Mouse (Mus musculus) lung, embryonic 14.5 days (tissue): ENCODE data around the gene Tmem190. TPM values are rescaled to one million over a fixed set of nuclear protein-coding genes. Genes with fewer than 3 reads are reported as not detected.
A peak's percentile ranks its signal among the peaks of the same experiment; 100 is the strongest.

Experiments
- ATAC-seq: fragments of 200-750 bp; cut with Nextera tagmentation; 2 replicates; pipeline ENCODE4 v1.8.0; 2017; ENCODE audit warnings: mild to moderate bottlenecking, moderate TSS enrichment, moderate library complexity; ENCODE audit not compliant: insufficient read depth
- DNase-seq: peaks from one replicate; pipeline ENCODE4 v3.0.0-alpha.2; 2015
- H3K27ac ChIP-seq: fragments of 300-500 bp; sonication (generic); 2 replicates; pipeline ENCODE4 v1.5.1; 2014; ENCODE audit warnings: low read depth, mild to moderate bottlenecking, moderate library complexity
- H3K27me3 ChIP-seq: fragments of 300-500 bp; sonication (generic); 2 replicates; pipeline ENCODE4 v1.6.1; 2014; ENCODE audit warnings: low read length, control low read depth; ENCODE audit not compliant: insufficient read depth
- H3K36me3 ChIP-seq: fragments of 300-500 bp; sonication (generic); 2 replicates; pipeline ENCODE4 v1.6.1; 2014; ENCODE audit warnings: control low read depth; ENCODE audit not compliant: insufficient read depth
- H3K4me1 ChIP-seq: fragments of 300-500 bp; sonication (generic); 2 replicates; pipeline ENCODE4 v1.6.1; 2014; ENCODE audit warnings: antibody characterized with exemption, control low read depth; ENCODE audit not compliant: insufficient read depth
- H3K4me2 ChIP-seq: fragments of 300-500 bp; sonication (generic); 2 replicates; pipeline ENCODE4 v1.6.1; 2014; ENCODE audit warnings: mild to moderate bottlenecking
- H3K4me3 ChIP-seq: fragments of 300-500 bp; sonication (generic); 2 replicates; pipeline ENCODE4 v1.5.1; 2014; ENCODE audit warnings: low read depth, low read length
- H3K9ac ChIP-seq: fragments of 300-500 bp; sonication (generic); 2 replicates; pipeline ENCODE4 v1.6.1; 2014
- H3K9me3 ChIP-seq: fragments of 300-500 bp; sonication (generic); 2 replicates; pipeline ENCODE4 v1.6.1; 2016; ENCODE audit warnings: low read depth, low read length, control low read depth
- CTCF ChIP-seq: IDR thresholded peaks from 2 replicates; pipeline ENCODE4 v1.5.1; 2016; ENCODE audit warnings: antibody characterized with exemption, low read depth
- WGBS: fragments of 180-500 bp; shearing (Covaris S2); extraction: QIAGEN DNeasy Blood & Tissue Kit; methylation state at CpG from one replicate; pipeline ENCODE4 v1.1.7; 2014; 5-methylcytosine and 5-hydroxymethylcytosine counted together
- polyA plus RNA-seq: library from polyadenylated mRNA; unstranded; fragments of >200 nt; fragmentation: Nextera tagmentation; extraction: Ambion mirVana; gene quantifications from 2 replicates; pipeline ENCODE4 v1.2.1, GENCODE M21; 2014

Tmem190 gene
- polyA plus RNA-seq, 1 experiment from 2014 or later, result not detected

DNA sequence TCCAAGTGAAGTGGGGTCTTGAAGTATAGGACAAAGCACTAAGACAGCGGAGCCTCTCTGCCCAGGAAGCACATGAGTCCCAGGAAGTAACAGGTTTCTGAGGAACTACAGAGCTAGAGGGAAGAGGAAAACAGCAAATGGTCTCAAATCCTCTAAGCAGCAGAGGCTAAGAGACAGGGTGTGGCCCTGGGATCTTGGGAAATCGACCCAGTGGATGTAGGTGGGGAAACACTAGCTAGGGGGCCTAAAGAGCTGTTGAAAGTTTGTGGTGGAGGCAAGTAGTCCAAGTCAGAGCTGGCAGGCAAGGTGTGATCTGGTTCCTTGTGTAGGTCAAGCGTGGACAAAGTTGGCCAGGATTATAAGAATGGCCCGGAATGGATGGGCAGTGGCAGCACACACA is 34.4 kb upstream of the Tmem190 start:
- Histone ChIP-seq H3K9me3 (no peaks in the 10 kb centered on the region), H3K27ac (no peak overlapping the region; the same call in 1 of the 2 replicates), H3K4me1 (peaks cover 3% of the 10 kb centered on the region; the same call in 1 of the 2 replicates), H3K4me2 (no peak overlapping the region), H3K27me3 (no peaks in the 10 kb centered on the region), H3K9ac (no peak overlapping the region), H3K36me3 (peaks cover 27% of the 10 kb centered on the region), H3K4me3 (no peak overlapping the region)
- WGBS, result 69% methylated on average over 4 of the region's 4 CpGs
- ATAC-seq (no peak), DNase-seq (no peak)
- TF ChIP-seq CTCF, result no peak

DNA sequence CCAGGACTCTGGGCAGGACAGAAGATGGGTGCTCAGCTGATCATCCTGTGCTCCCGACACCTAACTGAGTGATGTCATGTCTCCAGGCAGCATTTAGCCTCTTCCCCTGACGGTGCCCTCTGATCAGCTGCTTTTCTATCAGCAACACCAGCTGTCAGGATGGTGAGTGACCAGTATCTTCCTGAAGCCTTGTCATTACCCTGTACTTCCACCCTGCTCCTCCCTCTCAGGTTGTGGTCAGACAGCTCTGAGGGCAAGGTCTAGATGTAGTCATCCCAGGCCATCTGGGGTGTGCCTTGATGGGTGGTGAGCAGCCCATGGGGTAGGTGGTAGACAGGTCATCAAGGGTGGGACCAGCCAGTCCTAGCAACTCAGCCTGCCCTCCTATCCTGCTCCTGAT is 33.6 kb upstream of the Tmem190 start:
- H3K4me3 ChIP-seq, result no peak overlapping the region
- DNase-seq (no peak), ATAC-seq (no peak)
- peaks cover 22% of the 10 kb centered on the region for H3K36me3 ChIP-seq
- no peak overlapping the region for H3K9ac ChIP-seq
- peaks cover 3% of the 10 kb centered on the region; the same call in 1 of the 2 replicates for H3K4me1 ChIP-seq
- H3K9me3 ChIP-seq, result no peaks in the 10 kb centered on the region
- no peak overlapping the region for H3K27ac ChIP-seq
- TF ChIP-seq CTCF, result no peak
- H3K27me3 ChIP-seq, result no peaks in the 10 kb centered on the region
- 78% methylated on average over 2 of the region's 2 CpGs for WGBS
- no peak overlapping the region for H3K4me2 ChIP-seq

DNA sequence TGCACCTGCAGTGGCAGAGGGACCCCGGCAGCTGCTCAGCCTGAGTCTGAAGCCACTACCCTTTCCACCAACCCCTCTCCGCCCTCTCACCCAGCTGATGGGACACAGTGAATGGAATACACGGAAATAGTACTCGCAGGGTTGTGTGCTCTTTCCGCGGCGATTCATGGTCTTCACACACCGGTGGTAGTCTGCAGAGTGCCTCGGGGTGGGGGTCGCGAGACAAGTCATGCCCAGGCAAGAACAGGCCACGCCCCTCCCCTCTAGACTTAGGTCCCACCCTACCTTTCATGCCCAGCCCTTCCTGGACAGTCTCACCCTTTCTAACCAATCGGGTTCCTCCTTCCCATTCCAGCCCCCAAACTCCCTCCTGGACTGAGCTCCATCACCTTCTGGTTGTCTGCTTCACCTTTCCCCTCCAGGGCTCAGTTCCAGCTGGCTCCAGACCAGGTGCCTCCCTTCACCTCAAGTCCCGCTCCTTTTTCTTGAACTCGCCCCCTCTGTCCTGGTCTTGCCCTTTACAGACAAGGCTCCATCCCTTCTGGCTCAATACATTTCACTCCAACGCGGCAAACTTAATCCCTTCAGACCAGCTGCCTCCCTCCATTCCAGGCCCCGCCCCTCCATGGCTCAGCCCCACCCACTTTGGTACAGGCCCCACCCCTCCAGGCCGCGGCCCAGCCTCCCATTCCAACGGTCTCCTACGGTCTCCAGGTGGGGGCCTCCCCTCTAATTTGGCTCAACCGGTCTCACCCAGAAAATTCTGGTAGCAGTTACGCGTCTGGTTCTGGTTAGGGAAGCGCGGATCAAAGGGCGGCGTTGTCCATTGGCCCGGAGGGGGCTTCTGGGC is 30.5 kb upstream of the Tmem190 start:
- H3K27ac ChIP-seq, result 0 out of 2 replicates have a peak overlapping the region, but pooled peaks have one; percentile 22
- peak; percentile 41 for DNase-seq
- WGBS, result 2% methylated on average over 29 of the region's 30 CpGs

DNA sequence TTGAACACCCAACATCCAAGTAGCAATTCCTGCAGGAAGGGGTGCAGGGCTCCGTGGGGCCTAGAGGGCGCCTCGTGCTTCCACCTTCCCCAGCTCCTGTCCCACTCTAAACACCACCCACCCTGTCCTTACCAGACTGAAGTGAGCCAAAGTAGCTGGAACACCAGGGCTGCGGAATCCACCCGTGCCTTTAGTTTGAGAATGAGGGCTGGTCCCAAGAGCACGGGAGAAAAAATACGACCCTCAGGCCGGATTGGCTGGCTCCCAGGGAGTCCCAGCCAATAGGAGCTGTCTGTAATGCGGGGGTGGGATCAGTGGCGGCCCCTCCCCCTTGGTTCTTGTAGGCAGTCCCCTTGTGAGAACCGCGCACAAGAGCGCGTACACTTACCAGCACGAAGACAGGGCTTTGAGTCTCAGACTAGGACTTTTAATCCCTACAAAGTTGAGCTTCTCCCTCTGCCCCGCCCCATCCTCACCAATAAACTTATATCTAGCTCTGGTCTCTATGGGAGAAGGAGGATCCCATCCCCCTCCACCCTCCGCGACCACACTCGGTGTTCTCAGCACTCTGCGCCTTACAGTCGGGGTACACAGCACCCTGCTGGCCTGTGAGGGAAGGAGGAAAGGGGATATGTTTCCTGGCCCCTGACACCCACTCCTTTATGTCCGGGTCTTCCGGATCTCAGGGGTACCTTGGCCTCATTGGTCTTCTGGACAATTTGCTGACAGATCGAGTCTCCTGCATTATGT is 29.7 kb upstream of the Tmem190 start, which contains the start of gene Cox6b2:
TSS of gene Cox6b2 (minus strand) at position 274 of the 750 bp plus-strand sequence.
- Histone ChIP-seq H3K4me2 (peak within 1 kb of the TSS; percentile 60), H3K36me3 (no peaks in the 10 kb centered on the region), H3K27ac (peak within 1 kb of the TSS; percentile 22; the same call in 1 of the 2 replicates), H3K9ac (peak within 1 kb of the TSS; percentile 13; the same call in 1 of the 2 replicates), H3K27me3 (no peaks in the 10 kb centered on the region), H3K4me3 (peak within 1 kb of the TSS; percentile 41), H3K4me1 (peaks cover 3% of the 10 kb centered on the region; the same call in 1 of the 2 replicates), H3K9me3 (no peaks in the 10 kb centered on the region)
- TF ChIP-seq CTCF, result peak; percentile 27; the same call in 1 of the 2 replicates
- ATAC-seq (peak; percentile 94), DNase-seq (peak; percentile 96)
- 2% methylated on average over 24 of the region's 24 CpGs for WGBS

More for the DNA sequence above, 30.5 kb upstream of the Tmem190 start:
- H3K36me3 ChIP-seq, result peaks cover under 1% of the 10 kb centered on the region; the same call in 1 of the 2 replicates
- no peak for TF ChIP-seq CTCF
- peak overlapping the region; percentile 60 for H3K4me2 ChIP-seq
- ATAC-seq, result peak; percentile 81
- peak overlapping the region; percentile 13; the same call in 1 of the 2 replicates for H3K9ac ChIP-seq
- H3K4me3 ChIP-seq, result peak overlapping the region; percentile 41
- peaks cover 3% of the 10 kb centered on the region; the same call in 1 of the 2 replicates for H3K4me1 ChIP-seq
- no peaks in the 10 kb centered on the region for H3K9me3 ChIP-seq
- H3K27me3 ChIP-seq, result no peaks in the 10 kb centered on the region

DNA sequence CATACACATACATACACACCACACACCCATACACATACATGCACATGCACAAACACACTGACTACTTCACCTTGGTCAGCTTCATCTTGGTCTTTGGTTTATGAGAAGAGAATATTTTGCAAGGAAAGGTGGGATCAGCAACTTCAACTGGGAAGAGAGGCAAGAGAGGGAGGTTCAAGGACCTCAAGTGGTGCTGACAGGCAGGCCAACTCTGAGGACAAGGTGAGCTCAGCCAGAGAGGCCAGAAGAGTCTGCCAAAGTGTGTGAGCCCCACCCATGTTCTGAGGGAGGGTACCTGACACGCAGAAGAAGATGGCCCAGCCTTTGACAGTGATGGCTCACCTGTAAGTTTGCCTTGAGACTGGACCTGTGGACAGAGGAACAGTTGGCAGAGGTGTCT is 23.1 kb upstream of the Tmem190 start:
- no peak for ATAC-seq
- no peaks in the 10 kb centered on the region for H3K36me3 ChIP-seq
- 23% methylated on average over 1 of the region's 1 CpGs for WGBS

DNA sequence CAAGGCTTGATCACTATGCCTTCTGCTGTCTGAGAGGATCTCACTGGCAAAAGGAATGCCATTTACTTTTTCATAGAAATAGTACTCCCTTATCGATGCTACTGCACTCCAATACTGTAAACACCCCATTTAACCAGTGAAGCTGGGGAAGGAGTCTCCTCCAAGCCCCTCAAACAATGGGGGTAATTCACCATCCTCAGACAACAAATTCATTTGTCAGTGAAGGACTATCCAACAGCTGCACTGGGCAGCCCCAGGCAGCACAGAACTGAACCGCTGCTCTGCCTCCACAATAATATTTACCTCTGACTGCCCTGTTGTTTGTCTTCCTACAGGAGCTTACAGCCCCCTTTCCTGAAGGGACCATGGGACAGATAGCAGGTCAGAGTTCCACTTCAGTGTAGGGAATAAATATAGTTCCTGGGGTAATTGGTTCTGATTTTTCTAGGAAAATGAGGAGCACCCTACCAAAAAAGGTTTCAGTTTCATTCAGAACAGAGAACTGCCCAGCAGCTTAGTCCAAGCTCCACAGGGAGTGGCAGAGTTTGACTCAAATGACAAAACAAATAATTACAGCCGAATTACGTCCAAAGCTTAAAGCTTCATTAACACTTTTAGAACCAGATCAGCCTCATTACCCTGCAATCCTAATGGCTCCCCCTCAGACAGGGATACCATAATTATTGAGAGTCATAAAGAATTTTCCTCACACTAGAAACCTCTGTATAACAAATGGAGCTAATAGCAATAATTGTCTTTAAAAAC is 17.6 kb upstream of the Tmem190 start:
- Histone ChIP-seq H3K4me2 (0 out of 2 replicates have a peak overlapping the region, but pooled peaks have one; percentile 10), H3K9me3 (no peaks in the 10 kb centered on the region), H3K27me3 (no peaks in the 10 kb centered on the region), H3K36me3 (no peaks in the 10 kb centered on the region), H3K27ac (no peak overlapping the region), H3K9ac (no peak overlapping the region), H3K4me3 (no peak overlapping the region), H3K4me1 (no peaks in the 10 kb centered on the region)
- ATAC-seq (no peak), DNase-seq (no peak)
- WGBS, result 17% methylated on average over 4 of the region's 4 CpGs
- TF ChIP-seq CTCF, result no peak

More for the DNA sequence above, 23.1 kb upstream of the Tmem190 start:
- Histone ChIP-seq H3K27me3 (no peaks in the 10 kb centered on the region), H3K27ac (no peak overlapping the region), H3K4me1 (no peaks in the 10 kb centered on the region), H3K4me2 (no peak overlapping the region), H3K9me3 (no peaks in the 10 kb centered on the region), H3K4me3 (no peak overlapping the region), H3K9ac (no peak overlapping the region)
- TF ChIP-seq CTCF, result no peak
- DNase-seq, result no peak
